Mouse (Mus musculus): ENCODE measurements around the gene Rap1b.

Rap1b gene

GRCm38 (mm10) chr10:117767286-117768140 lies 78.3 kb downstream of the Rap1b start:
- DNase-seq: no peak

GRCm38 (mm10) chr10:117766896-117767160 lies 79.0 kb downstream of the Rap1b start:
- no peak for DNase-seq

- no peak for DNase-seq
These were observed 79.5 kb downstream of the Rap1b start for GRCm38 (mm10) chr10:117766111-117766895.

- no peak for DNase-seq
These were observed 80.5 kb downstream of the Rap1b start for GRCm38 (mm10) chr10:117765116-117765894.

- no peak for DNase-seq
These were observed 81.2 kb downstream of the Rap1b start for GRCm38 (mm10) chr10:117764598-117764997.

Measured in kidney, postnatal 10 days (tissue).